Mouse (Mus musculus) ovary, postnatal 36 days (tissue): Measurements from ENCODE around the gene Ech1.

Source experiments
- DNase-seq: peaks from one replicate; pipeline ENCODE4 v3.0.0; 2022; ENCODE audit warnings: low spot score, mixed read lengths

The Ech1 gene

DNA sequence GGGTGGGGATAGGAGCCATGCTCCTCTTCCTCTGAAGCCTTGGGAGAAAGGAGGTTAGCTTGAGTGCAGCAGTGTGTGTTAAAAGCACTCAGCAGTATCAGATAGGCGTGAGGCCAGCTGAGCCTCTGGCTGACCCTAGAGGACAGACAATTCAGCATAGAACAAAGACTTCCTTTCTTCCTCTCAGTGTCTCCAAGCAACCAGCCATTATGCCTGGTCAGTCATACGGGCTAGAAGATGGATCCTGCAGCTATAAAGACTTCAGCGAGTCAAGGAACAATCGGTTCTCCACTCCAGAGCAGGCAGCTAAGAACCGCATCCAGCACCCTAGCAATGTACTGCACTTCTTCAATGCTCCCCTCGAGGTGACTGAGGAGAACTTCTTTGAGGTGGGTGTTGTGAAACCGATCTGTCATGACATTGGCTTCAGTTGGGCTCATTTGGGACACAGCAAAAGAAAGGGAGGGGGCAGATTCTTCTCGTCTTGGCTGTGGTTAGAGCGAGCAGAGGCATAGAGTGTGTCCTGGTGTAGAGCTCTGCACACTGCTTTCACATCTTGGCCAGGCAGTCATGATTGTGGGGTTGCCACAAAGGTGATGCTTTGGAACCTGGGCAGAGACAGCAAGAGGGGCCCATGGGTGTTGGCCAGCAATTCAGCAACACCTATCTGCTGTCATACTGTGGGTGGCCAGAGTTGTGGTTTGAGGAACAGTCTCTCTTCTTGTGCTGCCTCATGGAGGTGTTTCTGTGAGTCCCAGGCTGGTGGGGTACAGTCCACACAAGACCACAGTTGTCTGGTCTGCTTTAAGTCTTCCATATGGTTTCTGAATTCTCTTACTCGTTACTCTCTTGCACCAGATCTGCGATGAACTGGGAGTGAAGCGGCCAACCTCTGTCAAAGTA, 4.4 kb upstream of the Ech1 start:
- DNase-seq, result no peak

GRCm38 (mm10) chr7:28821261-28821831, 3.7 kb upstream of the Ech1 start:
- no peak for DNase-seq

DNA sequence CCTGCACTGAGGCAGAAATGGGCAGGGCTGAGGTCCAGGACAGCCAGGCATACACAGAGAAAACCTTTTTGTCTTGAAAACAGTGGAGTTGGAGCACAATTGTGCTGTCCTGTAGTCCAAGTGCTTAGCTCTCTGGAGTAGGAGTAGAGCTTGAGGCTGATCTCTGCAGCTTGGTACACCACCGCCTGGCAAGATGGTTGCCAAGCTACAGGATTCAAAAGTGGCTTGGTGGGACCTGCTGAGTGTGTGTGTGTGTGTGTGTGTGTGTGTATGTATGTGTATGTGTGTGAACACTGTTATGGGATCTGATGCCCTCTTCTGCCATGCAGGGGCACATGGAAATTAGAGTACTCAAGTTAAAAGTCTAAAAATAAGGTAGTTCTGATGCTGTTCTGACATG, 2.5 kb upstream of the Ech1 start:
- DNase-seq, result no peak

DNA sequence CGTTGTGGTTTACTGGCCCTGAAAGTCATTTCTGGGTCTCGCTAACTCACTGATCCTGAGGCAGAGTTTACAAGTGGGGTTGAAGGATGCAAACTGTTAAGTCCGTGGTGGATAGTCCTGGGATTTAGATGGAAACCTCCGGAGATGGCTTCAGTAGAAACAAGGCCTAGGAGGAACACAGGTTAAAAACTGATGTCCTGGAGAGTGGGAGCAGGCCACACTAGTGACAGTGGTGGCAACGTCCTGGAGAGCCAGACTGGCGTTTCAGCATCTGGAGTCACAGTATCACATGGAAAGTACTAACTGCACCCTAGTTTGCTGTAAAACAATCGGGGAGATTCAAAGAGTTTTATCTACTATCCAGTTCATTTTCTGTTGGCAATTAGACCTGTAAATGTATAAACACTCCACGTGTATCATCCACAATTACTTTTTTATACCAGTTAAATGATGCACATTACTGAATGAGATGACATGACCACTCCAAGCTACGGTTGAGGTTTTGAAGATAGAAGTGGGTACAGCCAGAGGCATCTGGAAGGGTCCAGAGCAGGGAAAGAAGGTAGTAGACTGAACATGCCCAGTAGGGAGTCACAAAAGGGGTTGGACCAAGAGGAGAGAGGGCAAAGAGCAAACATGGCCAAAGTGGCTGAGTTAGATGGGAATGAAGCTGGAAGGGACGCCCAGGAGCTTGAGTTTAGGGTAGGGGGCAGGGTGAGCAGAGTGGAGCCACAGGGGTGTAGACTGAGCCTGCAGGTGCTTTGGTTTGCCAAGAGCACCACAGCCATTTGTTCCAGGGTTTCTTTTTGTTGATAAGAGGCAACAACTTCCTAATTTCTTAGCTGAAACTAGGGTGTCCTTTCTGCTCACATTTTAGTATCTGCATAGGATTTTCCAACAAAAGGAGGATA, 1.8 kb upstream of the Ech1 start:
- DNase-seq, result no peak

- no peak for DNase-seq
Measured at GRCm38 (mm10) chr7:28823932-28824331, 1.1 kb upstream of the Ech1 start.

GRCm38 (mm10) chr7:28825686-28826401, 827 bp downstream of the Ech1 start:
- DNase-seq, result peak; percentile 45

DNA sequence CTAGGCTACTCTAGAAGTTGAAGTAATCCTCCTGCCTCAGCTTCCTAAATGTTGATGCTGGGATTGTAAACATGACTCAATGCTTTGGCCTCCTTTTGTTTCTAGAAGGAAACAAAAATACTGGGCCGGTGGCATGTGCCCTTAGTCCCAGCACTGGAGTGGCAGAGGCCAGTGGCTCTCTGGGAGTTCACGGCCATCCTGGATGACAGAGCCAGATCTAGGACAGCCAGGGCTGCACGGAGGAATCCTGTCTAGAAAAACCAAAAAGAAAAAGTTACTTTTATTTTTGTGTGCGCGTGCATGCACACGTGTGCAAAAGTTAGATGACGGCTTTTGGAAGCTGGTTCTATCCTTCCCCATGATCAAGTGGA, 1.4 kb downstream of the Ech1 start:
- no peak for DNase-seq

- DNase-seq, result no peak
Measured at GRCm38 (mm10) chr7:28827338-28827737, 2.3 kb downstream of the Ech1 start.

DNA sequence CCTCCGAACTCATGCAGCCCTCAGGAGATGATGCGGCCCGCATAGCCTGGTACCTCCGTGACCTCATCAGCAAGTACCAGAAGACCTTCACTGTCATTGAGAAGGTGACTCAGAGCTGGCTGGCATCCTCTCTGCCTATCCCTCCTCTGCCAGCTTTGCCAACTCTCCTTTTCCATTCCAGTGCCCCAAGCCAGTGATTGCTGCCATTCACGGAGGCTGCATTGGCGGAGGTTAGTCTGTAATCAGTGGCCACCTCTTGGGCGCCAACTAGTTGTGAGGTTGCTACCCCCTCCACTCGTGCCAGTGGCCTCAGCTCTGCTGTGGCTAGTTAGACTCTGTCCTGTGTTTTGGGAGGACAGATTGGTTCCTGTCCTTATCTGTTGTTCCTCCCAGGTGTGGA, 4.8 kb downstream of the Ech1 start:
- no peak for DNase-seq

- no peak for DNase-seq
Measured at GRCm38 (mm10) chr7:28830981-28831380, 6.0 kb downstream of the Ech1 start.

GRCm38 (mm10) chr7:28831411-28832125, 6.6 kb downstream of the Ech1 start:
- no peak for DNase-seq

DNA sequence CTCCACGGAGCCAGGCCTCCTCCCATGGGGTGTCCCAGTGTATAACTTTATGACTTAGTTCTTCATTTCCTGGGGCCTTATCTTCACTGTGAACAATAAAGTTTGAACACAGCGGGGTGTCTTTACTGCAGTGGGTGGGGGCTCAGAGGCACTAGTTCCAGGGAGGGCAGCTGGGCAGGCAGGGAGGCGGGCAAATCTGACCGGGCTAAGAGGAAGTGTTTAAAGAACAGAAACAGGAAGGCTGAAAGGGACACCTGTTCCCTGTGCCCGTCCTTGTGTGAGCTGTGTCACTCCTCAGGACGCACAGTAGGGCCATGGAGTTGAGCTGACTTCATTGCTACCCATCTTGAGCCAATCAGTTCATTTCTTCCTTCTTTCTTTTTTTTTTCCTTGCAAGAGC, 7.1 kb downstream of the Ech1 start:
- DNase-seq, result no peak

DNA sequence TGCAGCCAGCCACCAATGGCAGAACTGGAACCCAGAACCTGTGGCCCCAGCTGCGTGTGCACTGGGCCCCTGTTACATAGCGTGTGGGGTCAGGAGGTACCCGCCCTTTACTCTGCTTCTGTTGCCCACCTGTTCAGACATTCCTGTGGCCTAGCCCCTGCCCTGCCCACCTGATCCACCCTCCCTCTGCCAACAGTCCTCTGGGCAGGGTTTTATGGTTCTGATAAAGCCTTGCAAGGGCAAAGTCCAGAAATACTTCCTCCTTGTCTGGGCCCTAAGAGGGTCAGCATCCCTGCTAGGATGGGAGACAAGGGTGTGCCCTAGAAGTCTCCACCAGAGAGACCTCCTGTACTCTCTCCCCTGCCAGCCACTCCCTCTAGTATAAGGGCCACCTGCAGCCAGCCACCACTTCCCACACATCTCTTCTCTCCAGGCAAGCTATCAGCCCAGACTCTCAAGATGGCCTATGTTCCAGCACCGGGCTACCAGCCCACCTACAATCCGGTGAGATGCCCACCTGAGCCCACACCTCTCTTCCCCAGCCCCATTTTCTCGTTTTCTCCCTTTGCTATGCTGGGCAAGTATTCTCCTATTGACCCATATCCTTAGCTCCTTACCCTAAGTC, 8.8 kb downstream of the Ech1 start, which contains the start of gene Lgals4:
Gene Lgals4, plus strand, starts transcription at position 132 of the 625 bp plus-strand sequence.
- no peak for DNase-seq

- no peak for DNase-seq
Measured at GRCm38 (mm10) chr7:28836936-28837335, 11.9 kb downstream of the Ech1 start.

GRCm38 (mm10) chr7:28838331-28838730, 13.3 kb downstream of the Ech1 start:
- no peak for DNase-seq

GRCm38 (mm10) chr7:28847273-28847672, 22.3 kb downstream of the Ech1 start:
- DNase-seq, result no peak

- no peak for DNase-seq
Measured at GRCm38 (mm10) chr7:28849700-28850236, 24.8 kb downstream of the Ech1 start.

GRCm38 (mm10) chr7:28850642-28851041, 25.6 kb downstream of the Ech1 start:
- DNase-seq, result no peak

DNA sequence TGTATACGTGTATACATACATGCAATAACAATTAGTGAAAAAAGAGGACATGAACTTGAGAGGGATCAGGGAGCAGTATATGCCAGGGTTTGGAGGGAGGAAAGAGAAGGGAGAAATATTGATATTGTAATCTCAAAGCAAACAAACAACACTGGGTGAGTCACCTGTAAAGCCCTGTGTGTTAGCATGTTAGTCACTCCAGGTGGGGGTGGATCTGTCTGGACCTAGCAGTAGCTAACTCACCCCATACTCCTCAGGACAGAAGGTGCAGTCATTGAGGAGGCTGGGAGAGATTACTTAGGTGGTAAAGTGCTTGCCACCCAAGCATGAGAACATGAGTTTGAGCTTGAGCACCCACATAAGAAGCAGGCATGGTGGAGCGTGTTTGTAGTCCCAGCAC, 34.9 kb downstream of the Ech1 start:
- DNase-seq, result no peak

GRCm38 (mm10) chr7:28860898-28861297, 35.9 kb downstream of the Ech1 start:
- no peak for DNase-seq
